Mouse (Mus musculus) heart, adult 2 months (tissue): ENCODE measurements around the gene Srsf2.

Experiments
- CTCF ChIP-seq: fragments of 200-600 bp; IDR thresholded peaks from 2 replicates; pipeline ENCODE4 v1.8.1; 2022; ENCODE audit warnings: antibody characterized with exemption, mild to moderate bottlenecking, moderate library complexity
- EP300 ChIP-seq: fragments of 200-500 bp; IDR thresholded peaks from 2 replicates; pipeline ENCODE4 v1.6.1; 2011; ENCODE audit warnings: low read depth, low read length, control low read depth; ENCODE audit not compliant: insufficient read depth
- POLR2A ChIP-seq: fragments of 200-500 bp; IDR thresholded peaks from 2 replicates; pipeline ENCODE4 v1.6.1; 2011; ENCODE audit warnings: mild to moderate bottlenecking, low read depth, low read length, control low read depth; ENCODE audit not compliant: insufficient read depth

- TF ChIP-seq POLR2A (no peak), CTCF (no peak), EP300 (peak; percentile 60; the same call in 1 of the 2 replicates)
These were observed 36.1 kb downstream of the Srsf2 start for GRCm38 (mm10) chr11:116816769-116817168.
